Comparison of ENCODE assay signal across 8 mouse cellular contexts in the genomic region with DNA sequence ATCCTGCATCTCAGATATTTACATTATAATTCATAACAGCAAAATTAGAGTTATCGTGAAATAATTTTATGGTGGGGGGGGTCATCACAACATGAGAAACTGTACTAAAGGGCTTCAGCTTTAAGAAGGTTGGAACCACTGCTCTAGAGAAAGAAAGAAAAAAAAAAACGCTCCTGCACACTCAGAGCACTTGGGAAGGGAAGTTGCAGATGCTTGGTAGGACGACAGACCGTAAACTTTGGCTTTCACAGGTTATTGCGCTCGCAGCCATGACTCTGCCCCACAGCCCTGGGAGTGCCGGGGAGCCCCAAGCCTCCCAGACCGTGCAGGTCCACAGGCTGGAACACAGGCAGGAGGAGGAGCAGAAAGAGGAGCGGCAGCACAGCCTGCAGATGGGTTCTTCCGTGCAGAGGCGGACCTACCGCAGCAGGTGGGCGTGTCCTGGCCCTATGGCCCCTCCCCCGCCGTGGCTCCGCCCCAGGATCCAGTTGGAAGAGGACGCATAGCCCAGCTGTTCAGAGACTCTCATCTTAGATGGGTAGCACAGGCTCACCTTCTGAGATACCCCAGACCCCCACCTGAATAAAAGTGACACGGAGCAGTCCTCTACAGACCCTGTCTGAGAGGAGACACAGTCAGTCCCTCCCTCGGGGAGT. TPM values are rescaled to one million over a fixed set of nuclear protein-coding genes. Genes with fewer than 3 reads are reported as not detected.
DNase-seq lines count a peak whose midpoint lies in the region; ATAC-seq lines count a peak whose summit lies in the region.

No protein-coding gene starts in this region.

- H3K9ac ChIP-seq in intestine, embryonic 16.5 days (ENCODE audit: low read depth, low read length) = peak overlapping the region; percentile 56; the same call in 1 of the 2 replicates
- H3K9ac ChIP-seq in limb, embryonic 15.5 days = no peak overlapping the region
- 0 out of 2 replicates have a peak overlapping the region, but pooled peaks have one; percentile 21 for H3K9ac ChIP-seq in midbrain, embryonic 14.5 days (replicated peaks; ENCODE audit: low read length)

- H3K27me3 ChIP-seq in intestine, embryonic 16.5 days (replicated peaks; ENCODE audit: control insufficient read depth, insufficient read depth, low read length) = no peaks in the 10 kb centered on the region
- H3K27me3 ChIP-seq in limb, embryonic 15.5 days = no peaks in the 10 kb centered on the region
- H3K27me3 ChIP-seq in midbrain, embryonic 14.5 days (ENCODE audit: control insufficient read depth, insufficient read depth, low read length) = no peaks in the 10 kb centered on the region

- H3K4me1 ChIP-seq in intestine, embryonic 16.5 days (ENCODE audit: control insufficient read depth, insufficient read depth, low read length) = peaks cover 20% of the 10 kb centered on the region
- peaks cover 19% of the 10 kb centered on the region for H3K4me1 ChIP-seq in limb, embryonic 15.5 days
- no peaks in the 10 kb centered on the region for H3K4me1 ChIP-seq in midbrain, embryonic 14.5 days (ENCODE audit: control insufficient read depth, insufficient read depth, low read length)

- DNase-seq in T-cell, adult 2 months (ENCODE audit: low spot score) = peak; percentile 39
- peak; percentile 46 for DNase-seq in c-Kit-positive CD71-negative TER-119-negative erythroid progenitor cells, embryonic 14.5 days (ENCODE audit: low read depth)
- DNase-seq in gastrocnemius, postnatal 10 days = peak; percentile 65
- DNase-seq in midbrain, embryonic 14.5 days = peak; percentile 66
- DNase-seq in spleen, postnatal 10 days (ENCODE audit: low spot score in 2 of 2) = peak; percentile 46 to 75
- DNase-seq in cerebellum, adult 9-10 months = no peak

- peak; percentile 97 for ATAC-seq in intestine, embryonic 16.5 days
- peak; percentile 56; the same call in 1 of the 2 replicates for ATAC-seq in limb, embryonic 15.5 days (ENCODE audit: insufficient number of reproducible peaks, low FRiP score, low TSS enrichment, low read depth)
- ATAC-seq in midbrain, embryonic 14.5 days (ENCODE audit: low FRiP score, low TSS enrichment) = no peak

- peak overlapping the region; percentile 54 for H3K4me2 ChIP-seq in intestine, embryonic 16.5 days (ENCODE audit: low read depth, low read length)
- peak overlapping the region; percentile 50 for H3K4me2 ChIP-seq in limb, embryonic 15.5 days
- peak overlapping the region; percentile 44 for H3K4me2 ChIP-seq in midbrain, embryonic 14.5 days (ENCODE audit: low read length)

- no peaks in the 10 kb centered on the region for H3K9me3 ChIP-seq in intestine, embryonic 16.5 days (ENCODE audit: control insufficient read depth, low read length)
- H3K9me3 ChIP-seq in limb, embryonic 15.5 days = no peaks in the 10 kb centered on the region
- no peaks in the 10 kb centered on the region for H3K9me3 ChIP-seq in midbrain, embryonic 14.5 days (ENCODE audit: control insufficient read depth, low read length)

- 7% methylated on average over 19 of the region's 19 CpGs for WGBS in intestine, embryonic 16.5 days
- WGBS in limb, embryonic 15.5 days = 9% methylated on average over 19 of the region's 19 CpGs
- WGBS in midbrain, embryonic 14.5 days = 9% methylated on average over 19 of the region's 19 CpGs

- peak overlapping the region; percentile 32 for H3K4me3 ChIP-seq in intestine, embryonic 16.5 days (ENCODE audit: low read length)
- peak overlapping the region; percentile 29 for H3K4me3 ChIP-seq in limb, embryonic 15.5 days
- H3K4me3 ChIP-seq in midbrain, embryonic 14.5 days (replicated peaks; ENCODE audit: low read depth, low read length) = no peak overlapping the region; the same call in 1 of the 2 replicates

- peak overlapping the region; percentile 62 for H3K27ac ChIP-seq in intestine, embryonic 16.5 days (ENCODE audit: low read length)
- no peak overlapping the region for H3K27ac ChIP-seq in limb, embryonic 15.5 days
- H3K27ac ChIP-seq in midbrain, embryonic 14.5 days (replicated peaks; ENCODE audit: low read depth, low read length) = no peak overlapping the region

- no peaks in the 10 kb centered on the region for H3K36me3 ChIP-seq in intestine, embryonic 16.5 days (ENCODE audit: control insufficient read depth, insufficient read depth, low read length)
- H3K36me3 ChIP-seq in limb, embryonic 15.5 days = no peaks in the 10 kb centered on the region
- no peaks in the 10 kb centered on the region for H3K36me3 ChIP-seq in midbrain, embryonic 14.5 days (ENCODE audit: control insufficient read depth, insufficient read depth, low read length)

RNA-seq across cellular contexts. Expression of a gene that starts 2.9 kb away (rescaled TPM):
- 10 to 100 TPM; 47.8 to 59.7 TPM for total RNA-seq in gastrocnemius, postnatal 10 days (2021)
- 0.88 and 1.1 TPM in 2 replicates for polyA plus RNA-seq in intestine, embryonic 16.5 days (2015; fragmentation: Nextera tagmentation; extraction: Ambion mirVana)
- 7.8 and 15.1 TPM in 2 replicates for polyA plus RNA-seq in limb, embryonic 15.5 days (2015; fragmentation: Nextera tagmentation; extraction: Ambion mirVana)
- 0.13 and 0.16 TPM in 2 replicates for polyA plus RNA-seq in midbrain, embryonic 14.5 days (2014; fragmentation: Nextera tagmentation; extraction: Ambion mirVana)

RNA-seq across cellular contexts. Expression of a gene that starts 34.4 kb away (rescaled TPM):
- under 1 TPM; 0.09 to 0.23 TPM for total RNA-seq in gastrocnemius, postnatal 10 days (2021)
- 6.6 and 7.9 TPM in 2 replicates for polyA plus RNA-seq in intestine, embryonic 16.5 days (2015; fragmentation: Nextera tagmentation; extraction: Ambion mirVana)
- 1.0 and 1.1 TPM in 2 replicates for polyA plus RNA-seq in limb, embryonic 15.5 days (2015; fragmentation: Nextera tagmentation; extraction: Ambion mirVana)
- polyA plus RNA-seq in midbrain, embryonic 14.5 days (2014; fragmentation: Nextera tagmentation; extraction: Ambion mirVana) = not detected in 2 replicates
